Mouse (Mus musculus) ES-E14 (cell line): Measurements from ENCODE around the gene Ppp2r1a.

Experiments used
- CHD2 ChIP-seq: IDR thresholded peaks from 2 replicates; pipeline ENCODE4 v1.6.1; 2014; ENCODE audit warnings: mild to moderate bottlenecking, low read depth, low read length, inconsistent platforms
- HCFC1 ChIP-seq: IDR thresholded peaks from 2 replicates; pipeline ENCODE4 v1.6.1; 2012; ENCODE audit warnings: low read length, inconsistent platforms, borderline replicate concordance; ENCODE audit not compliant: insufficient read depth
- MAFK ChIP-seq: IDR thresholded peaks from 2 replicates; pipeline ENCODE4 v1.6.1; 2014; ENCODE audit warnings: mild to moderate bottlenecking, low read depth, low read length, inconsistent platforms; ENCODE audit not compliant: insufficient read depth
- ZC3H11A ChIP-seq: IDR thresholded peaks from 2 replicates; pipeline ENCODE4 v1.6.1; 2012; ENCODE audit warnings: low read depth, mild to moderate bottlenecking, inconsistent platforms, low read length, borderline replicate concordance
- ZNF384 ChIP-seq: IDR thresholded peaks from 2 replicates; pipeline ENCODE4 v1.6.1; 2012; ENCODE audit warnings: low read depth, low read length, inconsistent platforms

DNA sequence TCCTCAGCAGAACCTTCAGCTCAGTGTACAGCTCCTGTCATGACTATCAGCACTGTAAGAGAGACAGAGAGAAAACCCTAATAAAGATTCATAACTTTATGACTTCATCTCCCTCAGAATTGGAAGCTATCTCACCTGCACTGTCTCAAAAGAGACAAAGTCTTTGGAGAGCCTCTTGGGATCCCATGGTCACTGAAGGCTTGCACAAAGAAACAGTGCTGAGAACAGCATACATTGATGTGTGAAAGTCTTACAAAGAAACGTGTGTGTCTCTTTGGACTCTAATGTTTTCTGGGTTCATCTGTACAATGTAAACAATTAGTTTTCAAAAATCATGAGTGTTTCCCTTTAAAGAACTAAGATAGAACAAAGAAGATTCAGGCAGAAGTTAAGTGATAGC, 25.5 kb upstream of the Ppp2r1a start, which contains the start of gene Vmn1r232:
- TF ChIP-seq ZNF384, result no peak
- TF ChIP-seq ZC3H11A, result no peak
- TF ChIP-seq HCFC1, result no peak
- no peak for TF ChIP-seq CHD2
- TF ChIP-seq MAFK, result no peak
